Mouse (Mus musculus) intestine, postnatal 0 days (tissue): Measurements from ENCODE around the gene Kcnmb4. TPM values are rescaled to one million over a fixed set of nuclear protein-coding genes. Genes with fewer than 3 reads are reported as not detected.

ENCODE experiments used
- ATAC-seq: fragments of 200-750 bp; cut with Nextera tagmentation; 2 replicates; pipeline ENCODE4 v1.8.0; 2017; ENCODE audit warnings: mild to moderate bottlenecking, moderate TSS enrichment, moderate library complexity
- H3K27ac ChIP-seq: fragments of 300-500 bp; sonication (generic); 2 replicates; pipeline ENCODE4 v1.5.1; 2014; ENCODE audit warnings: mild to moderate bottlenecking, low read depth, low read length, moderate library complexity
- H3K27me3 ChIP-seq: fragments of 300-500 bp; sonication (generic); replicated peaks from 2 replicates; pipeline ENCODE4 v1.6.1; 2014; ENCODE audit warnings: low read length, mixed read lengths; ENCODE audit not compliant: control insufficient read depth, insufficient read depth
- H3K36me3 ChIP-seq: fragments of 300-500 bp; sonication (generic); 2 replicates; pipeline ENCODE4 v1.6.1; 2014; ENCODE audit warnings: mild to moderate bottlenecking, moderate library complexity; ENCODE audit not compliant: control insufficient read depth, insufficient read depth
- H3K4me1 ChIP-seq: fragments of 300-500 bp; sonication (generic); replicated peaks from 2 replicates; pipeline ENCODE4 v1.6.1; 2014; ENCODE audit warnings: antibody characterized with exemption, low read length, mixed read lengths; ENCODE audit not compliant: control insufficient read depth, insufficient read depth
- H3K4me2 ChIP-seq: fragments of 300-500 bp; sonication (generic); replicated peaks from 2 replicates; pipeline ENCODE4 v1.6.1; 2014; ENCODE audit warnings: low read depth, mild to moderate bottlenecking, moderate library complexity
- H3K4me3 ChIP-seq: fragments of 300-500 bp; sonication (generic); 2 replicates; pipeline ENCODE4 v1.5.1; 2014; ENCODE audit warnings: low read depth, low read length
- H3K9ac ChIP-seq: fragments of 300-500 bp; sonication (generic); 2 replicates; pipeline ENCODE4 v1.6.1; 2014; ENCODE audit warnings: mild to moderate bottlenecking, low read depth, low read length
- H3K9me3 ChIP-seq: fragments of 300-500 bp; sonication (generic); 2 replicates; pipeline ENCODE4 v1.6.1; 2016; ENCODE audit warnings: mixed run types; ENCODE audit not compliant: control insufficient read depth
- CTCF ChIP-seq: sonication (generic); IDR thresholded peaks from 2 replicates; pipeline ENCODE4 v1.5.1; 2016; ENCODE audit warnings: low read depth, mild to moderate bottlenecking, control low read depth, antibody characterized with exemption, moderate library complexity
- WGBS: fragments of 180-500 bp; shearing (Covaris S2); extraction: QIAGEN DNeasy Blood & Tissue Kit; methylation state at CpG from one replicate; pipeline ENCODE4 v1.1.7; 2014; 5-methylcytosine and 5-hydroxymethylcytosine counted together
- polyA plus RNA-seq: library from polyadenylated mRNA; unstranded; fragments of >200 nt; fragmentation: Nextera tagmentation; extraction: Ambion mirVana; gene quantifications from 2 replicates; pipeline ENCODE4 v1.2.1, GENCODE M21; 2015

Gene Kcnmb4
- polyA plus RNA-seq, 1 experiment from 2014 or later: 1.7 TPM

GRCm38 (mm10) chr10:116505303-116506014 lies 31.8 kb upstream of the Kcnmb4 start:
- no peak overlapping the region for H3K4me2 ChIP-seq
- H3K4me1 ChIP-seq: no peaks in the 10 kb centered on the region
- 0 out of 2 replicates have a peak, but pooled peaks cover 6% of the 10 kb centered on the region for H3K36me3 ChIP-seq
- no peak overlapping the region for H3K27ac ChIP-seq
- WGBS: 83% methylated on average over 7 of the region's 7 CpGs
- no peak overlapping the region for H3K9ac ChIP-seq
- H3K9me3 ChIP-seq: no peaks in the 10 kb centered on the region
- H3K27me3 ChIP-seq: no peaks in the 10 kb centered on the region
- no peak for TF ChIP-seq CTCF
- no peak overlapping the region for H3K4me3 ChIP-seq
- ATAC-seq: no peak

GRCm38 (mm10) chr10:116492768-116493167 lies 19.1 kb upstream of the Kcnmb4 start:
- Histone ChIP-seq H3K27me3 (no peaks in the 10 kb centered on the region), H3K36me3 (peaks cover 30% of the 10 kb centered on the region)

GRCm38 (mm10) chr10:116486895-116487747 lies 13.4 kb upstream of the Kcnmb4 start:
- no peak for ATAC-seq
- H3K27ac ChIP-seq: no peak overlapping the region
- H3K4me3 ChIP-seq: no peak overlapping the region
- H3K27me3 ChIP-seq: no peaks in the 10 kb centered on the region
- H3K36me3 ChIP-seq: peaks cover 35% of the 10 kb centered on the region
- WGBS: 82% methylated on average over 10 of the region's 10 CpGs
- H3K4me2 ChIP-seq: no peak overlapping the region
- H3K9ac ChIP-seq: no peak overlapping the region
- no peak for TF ChIP-seq CTCF
- no peaks in the 10 kb centered on the region for H3K9me3 ChIP-seq
- no peaks in the 10 kb centered on the region for H3K4me1 ChIP-seq

More at GRCm38 (mm10) chr10:116492768-116493167, 19.1 kb upstream of the Kcnmb4 start:
- no peak for ATAC-seq
- Histone ChIP-seq H3K4me2 (no peak overlapping the region), H3K9ac (no peak overlapping the region), H3K27ac (no peak overlapping the region), H3K9me3 (no peaks in the 10 kb centered on the region), H3K4me3 (no peak overlapping the region), H3K4me1 (no peaks in the 10 kb centered on the region)
- 73% methylated on average over 3 of the region's 3 CpGs for WGBS
- no peak for TF ChIP-seq CTCF

- Histone ChIP-seq H3K4me2 (no peak overlapping the region), H3K27ac (no peak overlapping the region), H3K27me3 (no peaks in the 10 kb centered on the region), H3K4me3 (no peak overlapping the region), H3K4me1 (no peaks in the 10 kb centered on the region), H3K9me3 (no peaks in the 10 kb centered on the region), H3K36me3 (peaks cover 25% of the 10 kb centered on the region), H3K9ac (no peak overlapping the region)
- no peak for ATAC-seq
- TF ChIP-seq CTCF: no peak
- 71% methylated on average over 12 of the region's 12 CpGs for WGBS
Measured at GRCm38 (mm10) chr10:116481917-116482316, 8.2 kb upstream of the Kcnmb4 start.

- no peak overlapping the region for H3K9ac ChIP-seq
- no peak overlapping the region for H3K4me2 ChIP-seq
- no peak overlapping the region for H3K27ac ChIP-seq
- peak; percentile 36 for TF ChIP-seq CTCF
- WGBS: 91% methylated on average over 5 of the region's 5 CpGs
- H3K36me3 ChIP-seq: peaks cover 22% of the 10 kb centered on the region
- ATAC-seq: no peak
- no peak overlapping the region for H3K4me3 ChIP-seq
- H3K27me3 ChIP-seq: 0 out of 2 replicates have a peak, but pooled peaks cover 4% of the 10 kb centered on the region
- no peaks in the 10 kb centered on the region for H3K4me1 ChIP-seq
- 0 out of 2 replicates have a peak, but pooled peaks cover 4% of the 10 kb centered on the region for H3K9me3 ChIP-seq
Measured at GRCm38 (mm10) chr10:116480988-116481387, 7.3 kb upstream of the Kcnmb4 start.

- no peak overlapping the region for H3K4me2 ChIP-seq
- TF ChIP-seq CTCF: no peak
- no peaks in the 10 kb centered on the region for H3K36me3 ChIP-seq
- H3K9ac ChIP-seq: no peak overlapping the region
- WGBS: 86% methylated on average over 3 of the region's 3 CpGs
- H3K9me3 ChIP-seq: 0 out of 2 replicates have a peak, but pooled peaks cover 4% of the 10 kb centered on the region
- peaks cover 27% of the 10 kb centered on the region for H3K27me3 ChIP-seq
- no peak for ATAC-seq
- H3K27ac ChIP-seq: no peak overlapping the region
- H3K4me1 ChIP-seq: peaks cover 11% of the 10 kb centered on the region; the same call in 1 of the 2 replicates
- no peak overlapping the region for H3K4me3 ChIP-seq
Measured at GRCm38 (mm10) chr10:116476559-116476958, 2.9 kb upstream of the Kcnmb4 start.
